Mouse (Mus musculus) brain, embryonic 14.5 days (tissue): ENCODE data around the gene Stx17.

ENCODE experiments used
- CTCF ChIP-seq: fragments of 200-500 bp; IDR thresholded peaks from 2 replicates; pipeline ENCODE4 v1.5.1; 2012; ENCODE audit warnings: inconsistent platforms, mild to moderate bottlenecking, moderate library complexity, borderline replicate concordance; ENCODE audit not compliant: insufficient read depth, insufficient read length; ENCODE audit errors: extremely low read depth
- POLR2A ChIP-seq: fragments of 200-500 bp; IDR thresholded peaks from 2 replicates; pipeline ENCODE4 v1.6.1; 2012; ENCODE audit warnings: mild to moderate bottlenecking, inconsistent platforms, borderline replicate concordance; ENCODE audit not compliant: poor library complexity, insufficient read depth, insufficient read length, severe bottlenecking; ENCODE audit errors: extremely low read depth

DNA sequence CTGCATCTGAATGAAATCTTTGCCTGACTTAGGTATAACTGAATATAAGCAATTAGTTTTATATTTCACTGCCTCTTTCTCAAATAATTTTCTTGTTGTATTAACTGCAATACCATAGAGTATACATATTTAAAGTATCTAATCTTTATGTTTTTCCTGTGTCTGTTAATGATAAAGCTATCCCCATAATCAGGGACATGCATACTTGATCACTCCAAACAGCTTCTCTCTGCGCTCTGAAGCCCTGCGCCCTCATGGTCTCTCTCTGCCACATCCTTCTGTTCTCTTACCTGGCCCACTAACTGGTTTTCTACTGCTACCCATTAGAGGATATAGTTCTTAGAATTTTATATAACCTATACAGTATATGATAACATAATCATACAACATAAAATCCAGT, 24.8 kb downstream of the Stx17 start:
- TF ChIP-seq CTCF (no peak), POLR2A (no peak)
